Comparison of ENCODE assay signal across 14 mouse cellular contexts in genomic region chrX:53176296-53176695, GRCm38 (mm10).
"Had no signal": no experiment of that assay in that cellular context is flagged by ENCODE, and none has a peak within 500 bp of the region (broad histone marks: within the 10 kb centered on the region; RNA-seq: fewer than 3 reads in every experiment).

No protein-coding gene starts in this region.

- H3K27me3 ChIP-seq: neural tube, embryonic 12.5 days had no signal

- H3K9ac ChIP-seq: liver, embryonic 14.5 days; lung, embryonic 14.5 days; neural tube, embryonic 12.5 days had no signal

- H3K4me2 ChIP-seq: lung, embryonic 14.5 days; neural tube, embryonic 12.5 days had no signal

- H3K4me1 ChIP-seq: midbrain, embryonic 10.5 days; neural tube, embryonic 12.5 days had no signal

- DNase-seq: kidney, adult 11 months; kidney, adult 9 months; kidney, postnatal 36 days; lung, embryonic 14.5 days; lung, postnatal 10 days; lung, postnatal 4 days; midbrain, embryonic 14.5 days; right cerebral cortex, postnatal 14 days had no signal

- H3K27ac ChIP-seq: kidney, postnatal 0 days; layer of hippocampus, adult 2 months; liver, embryonic 14.5 days; midbrain, embryonic 10.5 days; neural tube, embryonic 12.5 days; stomach, postnatal 0 days had no signal

- H3K36me3 ChIP-seq: midbrain, embryonic 10.5 days; neural tube, embryonic 12.5 days had no signal

- H3K4me3 ChIP-seq: layer of hippocampus, adult 2 months; midbrain, embryonic 10.5 days; neural tube, embryonic 12.5 days had no signal

- H3K9me3 ChIP-seq: midbrain, embryonic 10.5 days; neural tube, embryonic 12.5 days had no signal
